Mouse (Mus musculus) left cerebral cortex, adult 8-10 months (tissue): Measurements from ENCODE around the gene Cldn7. TPM values are rescaled to one million over a fixed set of nuclear protein-coding genes. Genes with fewer than 3 reads are reported as not detected.
A peak's percentile ranks its signal among the peaks of the same experiment; 100 is the strongest.

Experiments used
- DNase-seq, 2 experiments: peaks; one replicate each; pipeline ENCODE4 v3.0.0; 2022; ENCODE audit warnings: low spot score in 2 of 2
- total RNA-seq, 4 experiments: library from RNA; stranded (reverse); gene quantifications; 2 replicates each; pipeline ENCODE4 v1.2.4; 2022

The Cldn7 gene
- total RNA-seq, 4 experiments from 2014 or later: not detected

- DNase-seq: no peak
These were observed 25.4 kb downstream of the Cldn7 start for GRCm38 (mm10) chr11:69989949-69990348.

GRCm38 (mm10) chr11:69990850-69991691 is 26.5 kb downstream of the Cldn7 start, which contains the start of gene Gabarap:
Gabarap (plus strand) TSS chr11:69991143.
- DNase-seq: peak; percentile 94 to 95

DNA sequence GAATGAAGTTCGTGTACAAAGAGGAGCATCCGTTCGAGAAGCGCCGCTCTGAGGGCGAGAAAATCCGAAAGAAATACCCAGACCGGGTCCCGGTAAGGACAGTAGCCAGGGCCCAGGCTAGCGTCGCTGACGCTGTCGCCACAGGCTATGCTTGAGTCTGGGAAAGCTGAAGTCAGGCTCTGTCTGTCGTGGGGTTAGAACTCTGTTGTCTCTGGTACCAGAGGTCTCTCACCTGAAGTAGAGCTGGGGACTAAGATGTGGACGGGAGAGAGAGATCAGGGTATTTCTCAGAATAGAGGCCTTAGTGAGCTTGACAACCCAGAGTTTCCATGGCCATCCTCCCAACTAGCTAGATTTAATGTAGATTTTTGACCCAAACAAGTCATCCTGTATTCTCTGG is 27.1 kb downstream of the Cldn7 start:
- no peak for DNase-seq

GRCm38 (mm10) chr11:69992396-69992795 is 27.8 kb downstream of the Cldn7 start:
- no peak for DNase-seq

DNA sequence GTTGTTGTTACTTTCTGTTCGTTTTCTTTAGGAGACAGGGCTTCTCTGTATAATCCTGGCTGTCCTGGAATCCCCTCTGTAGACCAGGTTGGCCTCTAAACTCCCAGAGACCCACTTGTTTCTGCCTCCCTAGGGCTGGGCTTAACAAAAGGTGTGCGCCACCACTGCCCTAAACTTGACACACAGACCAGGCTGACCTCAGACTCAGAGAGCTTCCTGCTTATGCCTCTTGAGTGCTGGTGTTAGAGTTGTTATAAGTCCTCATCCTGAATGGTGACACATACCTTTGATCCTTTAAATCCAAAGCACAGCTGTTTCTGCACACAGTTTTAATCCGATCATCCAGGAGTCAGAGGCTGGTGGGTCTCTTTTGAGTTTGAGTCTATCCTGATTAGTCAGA is 28.4 kb downstream of the Cldn7 start:
- no peak for DNase-seq

DNA sequence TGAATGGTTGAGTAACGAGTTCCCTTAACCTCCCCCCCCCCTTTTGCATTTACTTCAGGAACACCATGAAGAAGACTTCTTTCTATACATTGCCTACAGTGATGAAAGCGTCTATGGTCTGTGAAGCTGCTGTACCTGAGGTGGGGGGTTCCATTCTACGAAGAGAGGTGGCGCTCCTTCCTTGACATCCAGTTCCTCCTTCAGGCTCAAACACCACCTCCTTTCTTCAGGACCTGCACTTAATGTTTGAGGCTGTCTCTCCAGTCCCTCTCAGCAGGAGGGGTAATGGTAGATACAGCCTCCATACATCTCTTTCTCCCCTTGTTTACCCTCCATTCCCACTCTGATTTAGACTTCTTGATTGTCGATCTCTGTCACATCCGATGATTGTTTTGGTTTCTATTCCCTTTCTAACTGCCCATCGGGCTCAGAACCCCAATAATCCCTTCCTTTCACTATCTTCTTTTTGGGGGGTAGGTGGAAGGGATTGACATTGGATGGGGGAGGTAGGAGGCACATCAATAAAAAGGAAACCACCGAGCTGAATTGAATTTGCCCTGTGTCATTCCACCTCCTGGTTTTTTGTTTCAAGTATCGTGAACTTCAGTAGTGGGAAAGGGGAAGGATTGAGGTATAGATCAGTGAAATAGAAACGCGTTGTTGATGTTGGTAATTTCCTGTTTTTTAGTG is 30.0 kb downstream of the Cldn7 start:
- no peak for DNase-seq

DNA sequence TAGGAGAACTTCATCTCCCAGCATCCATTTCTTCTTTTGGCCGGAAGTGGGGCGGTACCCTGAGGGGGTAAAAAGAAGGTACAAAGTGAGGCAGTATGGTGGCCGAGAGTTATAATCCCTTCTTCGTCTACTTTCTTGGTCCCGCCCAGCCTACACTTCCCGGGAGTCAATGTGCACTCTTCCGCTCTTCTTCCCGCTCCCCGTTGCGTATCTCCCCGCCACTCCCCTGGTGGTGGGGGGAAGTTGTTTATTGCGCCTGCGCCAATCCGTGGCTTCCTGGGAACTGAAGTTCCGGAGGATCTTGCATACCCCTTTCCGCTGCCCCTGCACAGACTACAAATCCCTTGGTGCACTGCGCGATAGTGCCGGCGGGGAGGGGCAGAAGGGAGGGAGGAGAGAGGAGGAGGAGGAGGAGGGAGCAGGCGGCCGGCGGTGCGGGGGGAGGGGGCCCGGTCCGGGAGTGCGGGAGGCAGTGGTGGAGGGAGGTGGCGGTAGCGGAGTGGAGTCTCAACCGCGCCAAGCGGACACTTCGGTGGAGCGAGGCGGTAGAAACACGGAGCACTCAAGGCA is 30.9 kb downstream of the Cldn7 start, which contains the start of gene Phf23:
Gene Phf23, plus strand, starts transcription at position 387 of the 570 bp plus-strand sequence.
- peak; percentile 86 to 98 for DNase-seq

- DNase-seq: no peak
These were observed 31.8 kb downstream of the Cldn7 start for GRCm38 (mm10) chr11:69996161-69997061.

GRCm38 (mm10) chr11:69997070-69997509 is 32.5 kb downstream of the Cldn7 start:
- peak in 1 of 2 experiments; percentile 77 for DNase-seq

GRCm38 (mm10) chr11:69998567-69999491 is 34.2 kb downstream of the Cldn7 start:
- no peak for DNase-seq

DNA sequence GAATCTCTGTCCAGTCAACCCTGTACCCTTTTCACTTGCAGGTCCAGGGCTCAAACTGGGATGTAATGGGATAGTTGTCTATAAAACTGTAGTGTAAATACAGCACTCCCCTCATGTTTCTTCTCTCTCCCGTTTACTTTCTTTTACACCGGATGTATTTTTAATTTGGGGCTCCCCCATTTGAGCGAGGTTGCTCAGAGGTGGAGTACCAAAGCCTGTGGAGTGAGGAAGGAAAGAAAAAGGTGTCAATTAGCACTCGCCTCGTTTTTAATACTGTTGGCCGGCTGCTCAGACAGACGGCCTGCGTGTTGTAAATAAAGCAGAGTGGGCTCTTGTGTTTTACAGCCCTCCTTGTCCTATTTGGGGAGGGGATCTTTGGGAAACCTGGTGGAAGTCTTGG is 35.1 kb downstream of the Cldn7 start:
- DNase-seq: no peak

DNA sequence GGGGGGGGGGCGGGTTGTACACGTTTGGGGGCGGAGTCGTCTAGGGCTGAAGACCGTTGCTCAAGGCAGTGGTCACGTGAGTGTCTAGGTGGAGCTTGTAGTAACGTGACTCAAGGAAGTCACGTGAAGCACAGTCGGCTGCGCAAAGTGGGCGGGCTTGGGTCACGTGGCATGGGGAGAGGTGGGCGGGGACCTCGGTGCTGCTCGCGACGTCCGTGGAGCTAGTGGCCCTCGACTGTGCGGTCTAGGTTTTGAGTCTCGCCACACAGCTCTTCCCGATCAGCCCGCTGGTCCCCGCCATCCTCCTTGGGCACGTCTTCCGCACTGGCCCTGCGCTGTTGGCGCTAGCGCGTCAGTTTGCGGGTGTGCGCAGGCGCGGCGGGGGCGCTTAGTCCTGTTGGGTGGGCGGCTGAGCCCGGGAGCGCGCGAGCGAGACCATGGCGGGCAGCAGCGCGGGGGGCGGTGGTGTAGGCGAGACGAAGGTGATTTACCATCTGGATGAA is 35.9 kb downstream of the Cldn7 start, which contains the start of gene Dvl2:
Gene Dvl2, plus strand, starts transcription at position 200 of the 503 bp plus-strand sequence.
- DNase-seq: peak; percentile 82 to 93

DNA sequence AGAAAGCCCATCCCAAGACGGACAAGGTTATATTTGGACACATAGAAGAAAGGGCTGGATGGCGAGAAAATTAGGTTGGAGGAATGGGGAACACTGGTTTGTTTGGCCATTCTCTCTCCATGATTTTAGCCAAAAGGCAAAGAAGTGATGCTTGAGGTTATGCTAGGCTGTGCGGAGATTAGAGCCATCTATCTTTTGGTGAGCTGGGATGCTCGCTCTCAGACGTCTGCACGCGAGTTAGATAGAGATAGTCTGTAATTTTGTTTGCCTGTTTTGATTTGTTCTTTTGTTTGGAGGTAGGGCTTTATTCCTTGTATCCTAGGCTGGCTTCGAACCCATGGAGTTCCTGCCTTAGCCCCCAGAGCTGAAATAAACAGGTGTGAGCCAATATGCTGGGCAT is 36.6 kb downstream of the Cldn7 start:
- DNase-seq: no peak

GRCm38 (mm10) chr11:70001865-70002264 is 37.3 kb downstream of the Cldn7 start:
- DNase-seq: no peak

DNA sequence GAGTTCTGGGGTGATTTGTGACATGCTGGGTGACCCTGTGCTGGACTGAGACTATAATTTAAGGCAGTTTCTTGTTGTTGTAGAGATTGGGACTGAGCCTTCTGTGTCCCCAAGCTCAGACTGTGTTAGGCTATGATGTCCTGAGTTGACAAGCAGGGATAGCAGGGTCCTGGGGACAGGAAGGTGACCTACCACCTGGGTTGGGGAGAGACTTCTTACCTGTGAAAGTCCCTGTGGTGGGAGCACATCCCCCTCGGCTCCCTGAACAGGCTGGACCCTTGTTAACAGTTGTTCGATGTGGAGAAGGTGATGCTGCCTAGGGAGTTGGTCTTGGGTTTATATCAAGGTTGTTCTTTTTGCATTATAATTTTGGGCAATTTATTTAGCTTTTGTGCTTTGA is 37.9 kb downstream of the Cldn7 start:
- DNase-seq: no peak

DNA sequence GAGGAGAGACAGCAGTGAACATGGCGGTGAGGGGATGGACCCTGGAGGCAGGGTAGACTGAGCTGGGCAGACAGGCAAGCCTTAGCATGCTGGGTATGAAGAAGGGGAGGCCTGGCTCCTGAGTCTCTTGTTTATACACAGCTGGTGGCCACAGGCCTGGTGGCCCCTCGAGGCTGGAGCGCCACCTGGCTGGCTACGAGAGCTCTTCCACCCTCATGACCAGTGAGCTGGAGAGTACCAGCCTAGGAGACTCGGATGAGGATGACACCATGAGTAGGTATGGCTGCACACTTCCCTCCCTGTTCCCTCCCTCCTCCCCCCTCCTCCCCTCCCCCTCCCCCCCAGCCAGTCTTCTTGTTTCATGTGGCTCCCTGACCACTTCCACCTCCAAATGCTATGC is 40.9 kb downstream of the Cldn7 start:
- no peak for DNase-seq

DNA sequence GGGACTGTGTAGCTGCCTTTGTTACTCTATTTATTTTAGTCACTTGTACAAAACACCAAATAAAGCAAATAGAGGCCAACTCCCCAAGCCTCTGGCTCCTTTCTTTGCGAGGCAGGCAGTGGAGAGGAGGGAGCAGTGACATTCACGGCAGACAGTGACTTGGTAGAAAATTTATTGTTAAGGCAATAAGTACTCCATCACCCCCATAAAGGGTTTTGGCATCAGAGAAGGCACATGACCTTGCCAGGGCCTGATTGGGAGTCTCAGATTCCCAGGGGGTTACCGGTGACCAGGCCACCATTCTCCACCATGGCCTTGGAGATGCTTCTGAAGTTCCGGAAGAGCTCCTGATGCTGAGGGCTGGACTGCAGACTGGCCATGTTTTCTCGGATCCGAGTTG is 45.5 kb downstream of the Cldn7 start:
- DNase-seq: no peak

DNA sequence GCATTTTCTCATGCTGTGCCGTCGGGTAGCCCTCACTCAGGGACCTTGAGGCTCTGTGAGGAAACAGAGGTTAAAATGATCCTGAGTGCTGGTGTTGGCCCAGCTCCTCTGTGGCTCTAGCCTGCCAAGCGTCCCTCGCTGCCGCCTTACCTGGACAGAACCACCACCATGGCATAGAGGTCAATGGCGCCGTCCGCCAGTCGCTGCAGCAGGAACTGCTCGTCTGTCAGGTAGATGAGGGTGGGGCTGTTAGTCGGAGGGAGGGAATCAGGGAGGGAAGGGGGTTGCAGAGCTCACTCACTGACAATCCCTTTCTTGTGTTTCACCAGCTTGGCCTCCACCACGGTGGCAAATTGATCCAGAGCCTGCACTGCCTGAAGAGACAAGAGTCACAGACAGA is 46.0 kb downstream of the Cldn7 start:
- DNase-seq: no peak

DNA sequence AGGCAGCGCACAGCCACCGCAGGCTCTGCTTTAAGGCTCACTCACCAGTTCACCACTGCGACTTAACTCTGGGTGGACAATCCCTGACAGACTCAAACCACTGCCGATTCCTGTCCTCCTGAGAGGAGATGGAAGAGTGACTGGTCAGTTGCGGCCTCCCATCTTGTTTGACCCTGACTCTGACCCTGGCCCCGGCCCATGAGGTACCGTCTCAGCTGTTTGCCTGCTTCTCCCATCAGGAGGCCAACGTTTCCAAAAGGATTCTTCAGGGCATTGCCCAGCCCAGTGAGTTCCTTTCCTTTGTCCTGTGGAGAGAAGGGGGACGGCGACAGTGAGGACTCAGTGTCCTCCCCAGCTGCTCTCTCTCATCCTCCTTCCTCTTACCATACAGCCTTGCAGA is 46.4 kb downstream of the Cldn7 start:
- no peak for DNase-seq

DNA sequence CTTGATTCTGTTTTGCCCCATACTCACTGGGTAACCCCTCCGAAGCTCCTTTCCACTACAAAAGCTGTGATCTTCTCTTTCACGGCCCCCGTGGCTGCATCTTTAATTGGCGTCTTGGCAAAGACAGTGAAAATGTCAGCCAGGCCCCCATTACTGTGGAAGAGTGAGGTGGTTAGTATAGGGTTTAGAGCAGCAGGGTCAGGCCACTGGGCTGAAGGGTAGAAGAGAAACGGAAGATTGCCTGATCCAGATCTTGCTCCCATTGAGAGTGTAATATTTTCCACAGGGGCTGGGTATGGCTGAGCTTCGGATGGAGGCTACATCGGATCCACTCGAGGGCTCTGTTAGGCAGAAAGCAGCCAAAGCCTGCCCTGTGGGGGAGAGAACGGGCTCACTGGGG is 48.4 kb downstream of the Cldn7 start:
- DNase-seq: no peak
